Mouse (Mus musculus): ENCODE measurements around the gene Dmap1. TPM values are rescaled to one million over a fixed set of nuclear protein-coding genes. Genes with fewer than 3 reads are reported as not detected.

Dmap1 gene
- polyA plus RNA-seq, 1 experiment from 2014 or later, result 76.5 TPM

GRCm38 (mm10) chr4:117636891-117637613 lies 45.0 kb downstream of the Dmap1 start:
- 0 out of 2 replicates have a peak, but pooled peaks have one; percentile 59 for ATAC-seq (ENCODE audit: low FRiP score, low read depth)
- H3K4me2 ChIP-seq, result no peak overlapping the region
- WGBS, result 29% methylated on average over 22 of the region's 22 CpGs
- peak overlapping the region; percentile 70 for H3K27ac ChIP-seq (replicated peaks)
- H3K9ac ChIP-seq, result no peak overlapping the region
- H3K36me3 ChIP-seq, result no peaks in the 10 kb centered on the region
- H3K27me3 ChIP-seq, result no peaks in the 10 kb centered on the region
- no peak overlapping the region for H3K4me3 ChIP-seq
- H3K4me1 ChIP-seq (replicated peaks), result peaks cover 21% of the 10 kb centered on the region
- no peaks in the 10 kb centered on the region for H3K9me3 ChIP-seq

GRCm38 (mm10) chr4:117636152-117636551 lies 45.9 kb downstream of the Dmap1 start:
- no peaks in the 10 kb centered on the region for H3K36me3 ChIP-seq
- peak overlapping the region; percentile 70; the same call in 1 of the 2 replicates for H3K27ac ChIP-seq (replicated peaks)
- no peak overlapping the region for H3K4me3 ChIP-seq
- 86% methylated on average over 4 of the region's 4 CpGs for WGBS
- H3K4me1 ChIP-seq (replicated peaks), result peaks cover 21% of the 10 kb centered on the region
- no peak for ATAC-seq (ENCODE audit: low FRiP score, low read depth)
- no peak overlapping the region for H3K9ac ChIP-seq
- H3K9me3 ChIP-seq, result no peaks in the 10 kb centered on the region
- no peaks in the 10 kb centered on the region for H3K27me3 ChIP-seq
- H3K4me2 ChIP-seq, result no peak overlapping the region

- Histone ChIP-seq H3K4me3 (no peak overlapping the region), H3K9ac (no peak overlapping the region), H3K4me2 (no peak overlapping the region), H3K27me3 (no peaks in the 10 kb centered on the region), H3K4me1 (replicated peaks) (peaks cover 35% of the 10 kb centered on the region), H3K9me3 (no peaks in the 10 kb centered on the region), H3K36me3 (no peaks in the 10 kb centered on the region), H3K27ac (replicated peaks) (no peak overlapping the region)
- WGBS, result 90% methylated on average over 7 of the region's 7 CpGs
- ATAC-seq (ENCODE audit: low FRiP score, low read depth), result no peak
Measured at GRCm38 (mm10) chr4:117634642-117635041, 47.4 kb downstream of the Dmap1 start.

DNA sequence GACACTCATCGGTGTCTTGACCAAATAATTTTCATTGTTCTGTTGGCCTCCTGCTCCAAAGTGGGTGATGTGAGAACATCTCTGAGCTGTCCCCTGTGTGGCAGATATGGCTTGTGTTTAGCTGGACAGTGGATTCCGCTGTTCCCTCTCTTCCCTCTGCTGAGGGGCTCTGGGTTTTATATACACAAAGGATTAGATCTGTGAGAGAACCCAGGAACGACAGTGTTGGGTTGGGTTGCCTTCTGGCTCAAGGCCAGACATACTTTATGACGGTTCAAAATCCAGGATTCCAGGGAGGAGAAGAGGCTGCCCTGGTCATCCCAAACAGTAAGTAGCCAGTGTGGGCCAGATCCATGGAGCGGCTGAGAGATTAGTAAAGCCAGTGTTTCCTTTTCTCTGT lies 48.5 kb downstream of the Dmap1 start:
- Histone ChIP-seq H3K9me3 (no peaks in the 10 kb centered on the region), H3K9ac (no peak overlapping the region), H3K4me1 (replicated peaks) (peaks cover 36% of the 10 kb centered on the region), H3K4me2 (no peak overlapping the region), H3K27ac (replicated peaks) (no peak overlapping the region), H3K4me3 (no peak overlapping the region), H3K27me3 (no peaks in the 10 kb centered on the region), H3K36me3 (no peaks in the 10 kb centered on the region)
- 81% methylated on average over 5 of the region's 5 CpGs for WGBS
- no peak for ATAC-seq (ENCODE audit: low FRiP score, low read depth)

DNA sequence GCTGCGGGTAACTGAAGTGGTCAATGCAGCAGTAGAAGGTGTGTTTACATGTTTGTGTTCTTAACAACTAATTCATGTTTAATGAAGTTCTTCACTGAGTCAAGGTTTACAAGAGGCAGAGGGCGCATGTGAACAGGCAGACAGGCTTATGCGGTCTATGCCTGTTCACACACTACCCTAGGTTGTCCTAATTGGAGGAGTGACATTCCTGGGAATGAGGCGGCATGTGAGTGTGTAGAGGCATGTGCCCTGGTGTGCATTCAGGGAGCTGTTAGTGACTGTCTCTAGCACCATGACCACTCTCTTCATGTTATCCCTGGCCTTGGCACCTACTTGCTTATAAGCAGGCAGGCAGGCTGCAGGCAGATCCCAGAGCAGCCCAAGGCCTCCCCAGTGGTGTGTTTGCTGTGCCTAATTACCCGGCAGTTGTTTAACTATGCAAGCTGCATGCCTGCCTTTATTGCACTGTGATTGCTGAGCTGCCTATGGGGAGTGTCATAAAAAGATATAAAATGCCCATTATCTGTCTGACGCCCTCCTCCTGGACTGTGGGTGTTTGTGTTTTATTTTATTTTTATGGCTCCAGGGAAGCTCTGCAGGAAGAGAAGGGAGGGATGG lies 51.9 kb downstream of the Dmap1 start:
- peak; percentile 76 for ATAC-seq (ENCODE audit: low FRiP score, low read depth)
- peaks cover 21% of the 10 kb centered on the region for H3K4me1 ChIP-seq (replicated peaks)
- 0 out of 2 replicates have a peak overlapping the region, but pooled peaks have one; percentile 6 for H3K27ac ChIP-seq (replicated peaks)
- WGBS, result 62% methylated on average over 6 of the region's 6 CpGs
- H3K27me3 ChIP-seq, result no peaks in the 10 kb centered on the region
- no peak overlapping the region for H3K4me2 ChIP-seq
- H3K4me3 ChIP-seq, result no peak overlapping the region
- no peaks in the 10 kb centered on the region for H3K9me3 ChIP-seq
- no peaks in the 10 kb centered on the region for H3K36me3 ChIP-seq
- no peak overlapping the region for H3K9ac ChIP-seq

- no peaks in the 10 kb centered on the region for H3K9me3 ChIP-seq
- no peak overlapping the region for H3K9ac ChIP-seq
- H3K4me1 ChIP-seq (replicated peaks), result peaks cover 16% of the 10 kb centered on the region
- no peaks in the 10 kb centered on the region for H3K36me3 ChIP-seq
- H3K4me2 ChIP-seq, result no peak overlapping the region
- no peak overlapping the region for H3K4me3 ChIP-seq
- 71% methylated on average over 1 of the region's 1 CpGs for WGBS
- no peaks in the 10 kb centered on the region for H3K27me3 ChIP-seq
- no peak for ATAC-seq (ENCODE audit: low FRiP score, low read depth)
- H3K27ac ChIP-seq (replicated peaks), result no peak overlapping the region
Measured at GRCm38 (mm10) chr4:117628464-117628863, 53.6 kb downstream of the Dmap1 start.

Other genes with a start within 250 kb of the Dmap1 start
- gene Rnf220, start 185.2 kb downstream of the Dmap1 start, polyA plus RNA-seq (2015; fragmentation: Nextera tagmentation; extraction: Ambion mirVana), result 108 and 122 TPM in 2 replicates
- 266 and 267 TPM in 2 replicates for gene Eri3, start 131.9 kb downstream of the Dmap1 start, polyA plus RNA-seq (2015; fragmentation: Nextera tagmentation; extraction: Ambion mirVana)
- gene Gm12845, start 42.1 kb upstream of the Dmap1 start, polyA plus RNA-seq (2015; fragmentation: Nextera tagmentation; extraction: Ambion mirVana), result not detected in 2 replicates
- not detected in 2 replicates for gene Klf17, start 83.4 kb upstream of the Dmap1 start, polyA plus RNA-seq (2015; fragmentation: Nextera tagmentation; extraction: Ambion mirVana)
- gene Slc6a9, start 152.2 kb upstream of the Dmap1 start, polyA plus RNA-seq (2015; fragmentation: Nextera tagmentation; extraction: Ambion mirVana), result 45.8 and 48.1 TPM in 2 replicates
- gene Ccdc24, start 190.3 kb upstream of the Dmap1 start, polyA plus RNA-seq (2015; fragmentation: Nextera tagmentation; extraction: Ambion mirVana), result 2.5 and 3.3 TPM in 2 replicates
- gene B4galt2, start 201.2 kb upstream of the Dmap1 start, polyA plus RNA-seq (2015; fragmentation: Nextera tagmentation; extraction: Ambion mirVana), result 56.5 and 69.5 TPM in 2 replicates
- gene Atp6v0b, start 205.1 kb upstream of the Dmap1 start, polyA plus RNA-seq (2015; fragmentation: Nextera tagmentation; extraction: Ambion mirVana), result 570 and 601 TPM in 2 replicates
- 21.8 and 23.6 TPM in 2 replicates for gene Dph2, start 209.8 kb upstream of the Dmap1 start, polyA plus RNA-seq (2015; fragmentation: Nextera tagmentation; extraction: Ambion mirVana)
- gene Ipo13, start 232.7 kb upstream of the Dmap1 start, polyA plus RNA-seq (2015; fragmentation: Nextera tagmentation; extraction: Ambion mirVana), result 62.3 and 68.8 TPM in 2 replicates
- gene Artn, start 247.5 kb upstream of the Dmap1 start, polyA plus RNA-seq (2015; fragmentation: Nextera tagmentation; extraction: Ambion mirVana), result 0.87 and 0.92 TPM in 2 replicates